Mouse (Mus musculus) gastrocnemius, postnatal 4 days (tissue): ENCODE data around the gene Rapgef2. TPM values are rescaled to one million over a fixed set of nuclear protein-coding genes. Genes with fewer than 3 reads are reported as not detected.
A peak's percentile ranks its signal among the peaks of the same experiment; 100 is the strongest.
"Not testable (repeated sequence)": the region's sequence is repeated elsewhere in the genome, so short reads cannot be mapped to it uniquely, and the experiment has no call there.

ENCODE experiments used
- DNase-seq, 2 experiments: peaks; one replicate each; pipeline ENCODE4 v3.0.0; 2021 to 2022; ENCODE audit warnings: low spot score in 2 of 2, mixed read lengths in 2 of 2
- total RNA-seq, 2 experiments: library from RNA; stranded (reverse); gene quantifications; 2 replicates each; pipeline ENCODE4 v1.2.3; 2021

Rapgef2 gene
- total RNA-seq, 2 experiments from 2014 or later, result 33.8 to 37.3 TPM

DNA sequence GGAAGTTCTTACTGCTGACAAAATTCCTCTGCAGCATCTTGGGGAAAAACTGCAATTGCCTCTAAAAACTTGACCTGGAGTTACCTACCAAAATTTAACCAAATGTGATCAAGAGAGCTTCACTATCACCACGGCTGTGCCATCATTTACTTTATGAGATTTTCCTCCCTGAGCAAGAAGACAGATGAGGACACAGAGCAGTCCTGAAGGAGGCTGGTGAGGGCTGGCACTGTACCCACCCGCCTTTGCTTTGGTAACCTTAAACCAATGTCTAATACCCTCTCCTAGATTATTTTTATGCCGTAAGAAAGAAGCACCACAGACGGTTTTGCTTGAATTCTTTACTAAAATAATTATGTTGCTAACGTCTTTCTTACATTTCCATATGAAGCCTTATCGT lies 112.1 kb downstream of the Rapgef2 start:
- DNase-seq, result no peak

DNA sequence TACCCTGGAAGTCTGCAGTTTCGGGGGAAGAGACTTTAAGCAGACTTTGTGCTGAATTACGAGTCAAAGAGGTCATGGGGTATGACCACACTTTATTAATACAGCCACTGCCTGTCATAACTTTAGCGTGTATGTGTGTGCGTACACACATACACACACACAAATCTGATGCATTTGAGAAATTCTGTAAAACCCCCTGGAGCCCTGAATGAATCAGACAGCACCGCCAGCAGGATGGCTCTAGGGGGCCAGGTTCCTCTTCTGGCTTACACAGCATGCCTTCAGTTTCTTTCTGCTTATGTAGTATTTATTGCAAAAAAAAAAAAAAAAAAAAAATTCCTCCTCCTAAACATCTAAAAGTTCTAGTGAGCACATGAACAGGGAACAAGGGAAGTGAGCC lies 113.0 kb downstream of the Rapgef2 start:
- no peak for DNase-seq

DNA sequence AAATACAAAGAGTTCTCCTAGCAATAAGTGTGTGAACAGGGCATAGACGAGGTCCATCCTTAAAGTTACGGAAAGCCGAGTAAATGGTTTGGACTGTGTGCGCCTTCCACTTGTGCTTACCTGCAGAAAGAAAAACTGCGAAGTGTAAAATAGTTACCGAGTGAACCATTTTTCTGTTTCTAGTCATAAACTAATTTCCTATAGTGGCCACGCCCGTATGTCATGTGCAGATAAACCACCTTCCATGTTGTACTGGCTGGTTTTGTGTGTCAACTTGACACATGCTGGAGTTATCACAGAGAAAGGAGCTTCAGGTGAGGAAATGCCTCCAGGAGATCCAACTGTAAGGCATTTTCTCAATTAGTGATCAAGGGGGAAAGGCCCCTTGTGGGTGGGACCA lies 115.2 kb downstream of the Rapgef2 start:
- not testable (repeated sequence) for DNase-seq

DNA sequence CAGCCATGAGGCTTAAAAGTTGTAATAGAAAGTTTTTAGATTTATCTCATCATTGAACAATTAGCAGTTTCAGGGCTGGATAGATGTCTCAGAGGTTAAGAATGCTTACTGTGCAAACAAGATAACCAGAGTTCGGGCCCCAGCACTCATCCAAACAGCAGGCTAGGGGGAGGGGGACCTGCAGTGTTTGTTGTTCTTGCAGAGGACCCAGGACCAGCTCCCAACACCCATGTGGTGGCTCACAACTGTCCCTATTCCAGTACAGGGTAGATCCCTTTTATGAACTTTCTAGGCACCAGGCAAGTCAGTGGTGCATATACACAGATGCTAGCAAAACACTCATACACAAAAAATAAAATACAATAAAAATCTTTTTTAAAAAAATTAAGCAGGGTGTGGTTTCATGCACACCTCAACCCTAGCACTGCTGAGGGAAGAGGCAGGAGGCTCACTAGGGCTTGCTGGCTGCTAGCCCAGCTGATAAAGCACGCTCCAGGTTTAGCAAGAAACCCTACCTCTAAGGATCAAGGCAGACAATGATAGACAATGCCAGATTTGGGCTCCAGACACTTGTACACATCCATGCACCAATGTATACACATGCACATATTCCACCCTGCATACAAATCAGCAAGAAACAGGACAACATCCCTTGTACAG lies 118.0 kb downstream of the Rapgef2 start:
- DNase-seq, result no peak

DNA sequence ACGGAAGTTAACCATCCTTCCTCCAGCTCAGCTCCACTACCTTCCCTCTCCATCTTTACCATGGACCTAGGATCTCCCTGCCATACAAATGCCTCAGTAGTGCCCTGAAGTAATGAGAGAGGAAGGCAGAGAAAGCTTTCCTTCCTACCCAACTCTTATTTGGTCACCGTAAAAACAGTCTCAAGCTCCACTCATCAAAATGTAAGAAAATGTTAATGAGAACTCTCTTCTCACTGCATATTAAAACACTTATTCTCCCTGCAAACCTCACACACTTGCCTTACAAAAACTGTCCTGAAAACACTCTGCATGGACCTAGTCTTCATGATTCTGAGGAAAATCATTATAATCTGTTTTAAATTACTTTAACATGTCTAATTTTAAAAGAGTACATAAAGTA lies 118.7 kb downstream of the Rapgef2 start:
- DNase-seq, result no peak

DNA sequence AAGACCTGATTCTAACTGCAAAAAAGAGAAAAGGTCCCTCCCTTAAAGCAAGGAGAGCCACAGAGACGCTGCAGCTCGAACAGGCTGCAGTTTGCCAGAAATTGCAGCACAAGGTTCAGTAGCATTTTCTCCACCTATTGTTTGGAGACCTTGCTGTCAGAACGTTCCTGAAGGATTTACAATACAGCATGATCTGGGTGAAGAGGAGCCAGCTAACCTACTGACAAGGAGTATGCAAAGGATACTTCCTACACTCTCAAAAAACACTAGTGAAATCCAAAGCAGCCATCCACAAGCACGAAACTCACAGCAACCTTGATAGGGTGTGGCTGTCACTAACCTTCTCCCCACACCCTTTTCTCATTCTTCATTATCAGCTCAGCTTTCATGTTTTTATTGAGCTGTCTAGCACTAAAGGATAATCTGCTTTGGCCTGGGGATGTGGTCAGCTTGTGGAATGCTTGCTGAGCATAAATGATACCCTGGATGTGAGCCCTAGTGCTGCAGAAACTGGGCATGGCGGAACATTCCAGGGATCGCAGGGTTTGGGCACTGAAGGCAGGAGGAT lies 124.4 kb downstream of the Rapgef2 start:
- no peak for DNase-seq

DNA sequence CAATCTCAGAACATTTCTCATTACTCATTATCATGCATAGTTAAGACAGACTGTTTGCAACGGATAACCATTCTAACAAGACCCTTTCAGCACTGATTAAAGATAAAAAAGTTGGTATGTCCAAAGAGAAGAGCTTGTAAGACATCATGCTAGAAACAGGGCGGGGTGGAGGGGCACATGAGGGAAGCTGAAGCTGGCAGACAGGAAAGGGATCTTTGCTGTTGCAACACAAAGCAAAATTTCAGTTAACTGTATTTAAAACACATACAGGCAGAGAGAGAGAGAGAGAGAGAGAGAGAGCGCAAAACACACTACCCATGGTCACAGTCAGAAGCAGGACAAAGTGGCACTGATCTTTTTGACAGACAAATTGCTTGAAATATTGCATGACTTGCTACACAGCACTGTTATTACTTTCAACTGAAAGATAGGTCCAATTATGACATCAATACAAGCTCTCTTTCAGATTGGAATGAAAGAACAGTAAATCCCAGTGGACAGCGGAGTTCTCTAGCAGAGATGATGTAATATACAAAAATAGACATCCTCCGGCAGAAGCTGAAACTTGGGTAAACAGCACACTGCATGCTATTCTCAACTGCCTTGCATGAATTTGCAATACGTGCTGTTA lies 125.1 kb downstream of the Rapgef2 start:
- no peak for DNase-seq

DNA sequence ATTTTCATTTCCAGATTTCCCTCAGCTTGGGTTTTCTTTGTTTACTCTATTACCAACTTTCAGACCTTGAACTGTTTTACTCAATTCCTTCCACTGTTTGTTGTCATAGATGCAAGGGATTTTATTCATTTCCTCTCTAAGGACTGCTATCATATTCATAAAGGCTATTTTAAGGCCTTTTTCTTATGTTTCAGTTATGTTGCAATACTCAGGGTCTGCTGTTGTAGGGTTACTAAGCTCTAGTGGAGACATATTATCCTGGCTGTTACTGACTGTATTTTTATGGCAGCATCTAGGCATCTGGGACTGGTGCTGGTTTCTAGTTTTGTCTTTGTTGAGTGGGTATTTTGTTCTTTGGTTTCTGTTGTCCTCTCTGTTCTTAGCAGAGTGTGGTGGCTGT lies 128.1 kb downstream of the Rapgef2 start:
- no peak for DNase-seq

DNA sequence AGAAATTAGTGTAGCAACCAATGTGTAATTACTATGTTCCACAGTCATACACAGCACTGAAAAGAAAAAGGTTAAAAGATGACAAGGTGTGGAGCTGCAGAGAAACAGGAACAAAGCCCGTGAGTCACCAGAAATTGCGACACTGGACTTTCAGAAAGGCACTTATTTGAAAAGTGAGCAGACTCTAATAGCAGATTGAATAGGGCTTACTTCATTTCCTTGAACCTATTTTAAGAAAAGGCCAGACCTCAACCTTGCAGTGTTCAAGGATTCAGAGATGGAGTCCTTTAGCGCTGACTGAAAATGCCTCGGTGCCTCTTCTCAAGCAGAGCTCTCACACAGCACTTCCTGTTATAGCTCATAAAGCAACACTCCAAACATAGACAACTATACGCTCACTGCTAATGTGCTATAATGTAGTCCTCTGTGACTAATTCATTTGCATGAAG lies 133.3 kb downstream of the Rapgef2 start:
- no peak for DNase-seq

DNA sequence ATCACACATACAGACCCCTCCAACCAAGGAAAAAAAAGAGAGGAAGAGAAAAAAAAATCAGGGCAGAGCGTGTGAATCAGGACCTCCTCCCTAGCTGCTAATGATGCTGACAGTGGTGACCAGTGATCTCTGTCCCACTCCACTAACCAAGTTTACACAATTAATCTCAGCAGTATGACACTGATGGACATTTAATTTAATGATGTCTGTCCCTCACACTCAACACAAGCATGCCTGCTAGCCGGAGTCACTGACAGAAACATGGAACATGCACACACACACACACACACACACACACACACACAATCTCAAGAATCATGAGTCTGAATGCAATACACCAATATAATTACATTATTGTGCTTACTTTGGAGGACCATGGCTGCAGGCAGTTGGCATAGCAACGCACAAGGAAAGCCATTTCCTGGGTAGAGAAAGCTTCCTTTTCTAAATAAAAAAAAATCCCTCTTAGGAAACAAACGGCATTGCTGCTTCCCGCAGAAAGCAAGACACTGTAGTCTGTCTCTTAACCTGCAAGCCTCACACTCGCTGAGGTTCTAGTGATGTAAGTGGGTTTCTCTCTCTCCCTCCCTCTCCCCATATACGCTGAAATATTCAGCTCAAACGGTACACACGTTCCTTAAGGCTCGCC lies 140.8 kb downstream of the Rapgef2 start:
- no peak for DNase-seq

DNA sequence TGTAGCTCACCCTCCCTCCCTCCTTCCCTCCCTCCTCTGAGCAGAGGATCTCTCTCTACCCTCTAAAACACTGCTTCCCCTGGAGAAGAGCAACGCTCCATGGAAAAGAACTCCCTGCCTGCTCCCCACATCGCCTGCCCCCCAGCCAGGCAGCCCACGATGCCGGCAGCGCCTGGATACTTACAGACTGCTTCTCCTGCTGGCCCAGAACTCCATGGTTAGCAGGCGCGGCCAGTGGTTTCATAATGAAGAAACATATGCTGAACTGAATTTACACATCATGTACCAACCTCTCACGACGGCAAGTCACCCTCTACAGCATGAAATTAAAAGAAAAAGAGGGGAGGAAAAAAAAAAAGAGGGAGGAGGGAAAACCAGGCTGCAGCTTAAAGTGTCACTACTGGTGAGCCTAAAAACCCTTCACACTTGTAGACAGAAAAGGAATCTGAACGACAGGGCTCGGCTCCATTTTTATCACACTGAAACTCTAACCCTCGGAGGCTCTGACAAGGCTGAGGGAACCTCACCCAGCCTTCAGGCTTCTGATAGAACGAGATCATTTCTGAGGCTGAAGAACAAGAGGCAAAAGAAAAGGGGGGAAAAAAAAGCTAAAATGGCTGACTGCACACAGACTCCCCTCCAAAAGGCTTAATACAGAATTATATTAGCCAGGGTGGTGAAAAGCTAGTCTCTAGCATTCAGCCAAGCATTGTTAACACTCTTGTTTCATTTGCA lies 141.5 kb downstream of the Rapgef2 start:
- peak in 1 of 2 experiments; percentile 20 for DNase-seq

DNA sequence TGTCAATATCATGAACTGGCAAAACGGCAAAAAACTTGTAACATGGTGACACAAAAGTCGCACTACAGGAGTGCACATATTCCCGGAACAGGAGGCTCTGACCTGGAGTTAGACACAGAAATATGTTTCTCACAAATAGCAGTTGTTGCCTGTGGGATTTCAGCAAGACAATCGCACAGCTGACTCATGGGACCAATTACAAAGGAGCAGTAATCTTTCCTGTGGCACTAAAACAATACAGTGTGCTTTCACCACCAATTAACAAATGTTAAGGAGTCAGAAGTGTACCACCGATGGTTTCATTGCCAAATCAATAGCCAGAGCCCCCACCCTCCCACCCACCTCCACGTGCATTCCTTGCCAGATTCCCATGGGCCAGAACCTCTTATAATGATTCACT lies 142.2 kb downstream of the Rapgef2 start:
- DNase-seq, result no peak

DNA sequence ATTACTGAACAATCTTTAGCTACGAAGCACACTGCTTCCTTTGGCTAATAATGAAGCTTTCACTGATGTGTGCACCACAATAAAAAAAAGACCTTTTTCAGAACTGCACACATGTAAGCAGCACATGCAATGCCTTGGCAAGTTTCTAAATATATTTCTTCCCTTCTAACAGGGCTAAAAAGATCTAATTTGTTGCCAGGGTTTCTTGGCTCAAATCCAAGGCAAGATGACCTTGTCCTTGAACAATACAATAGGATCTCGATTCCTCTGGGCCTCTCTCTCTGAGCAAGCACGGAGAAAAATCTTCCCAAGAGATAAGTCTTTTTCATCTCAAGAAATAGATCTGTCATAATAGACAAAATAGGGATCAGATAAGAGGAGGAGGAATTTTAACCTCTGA lies 147.1 kb downstream of the Rapgef2 start:
- no peak for DNase-seq

DNA sequence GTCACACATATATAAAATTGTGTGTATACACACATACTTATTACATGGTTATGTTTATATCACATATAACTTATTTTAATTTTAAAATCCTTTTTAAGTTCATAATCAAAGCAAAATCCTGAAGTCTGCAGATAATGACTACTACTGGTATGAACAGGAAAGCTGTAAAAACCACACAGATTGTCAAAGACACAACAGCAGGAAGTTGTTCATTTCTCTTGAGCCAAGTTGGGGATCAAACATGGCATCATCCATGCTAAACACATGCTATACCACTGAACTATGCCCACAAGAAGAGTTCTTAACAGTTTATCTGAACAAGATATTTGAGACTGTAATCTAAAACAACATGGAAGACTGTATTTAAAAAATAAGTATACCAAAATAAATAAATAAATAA lies 147.7 kb downstream of the Rapgef2 start:
- no peak for DNase-seq

DNA sequence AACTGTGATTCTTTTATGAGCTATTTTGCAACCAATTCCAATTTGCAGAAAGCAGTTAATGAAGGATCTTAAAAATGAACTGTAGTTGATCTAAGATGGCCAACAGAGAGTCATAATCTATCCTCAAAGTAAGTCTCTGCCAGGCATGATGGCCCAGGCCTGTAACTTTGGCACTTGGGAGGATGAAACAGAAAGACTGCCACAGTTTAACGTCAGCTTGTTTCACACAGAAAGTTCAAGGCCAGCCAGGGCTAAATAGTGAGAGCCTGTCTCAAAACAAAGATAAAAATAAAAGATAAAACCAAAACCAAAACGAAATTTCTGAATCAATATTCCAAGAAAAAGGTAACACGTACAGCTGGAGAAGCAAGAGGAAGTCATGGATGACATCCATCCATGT lies 155.3 kb downstream of the Rapgef2 start:
- DNase-seq, result no peak

DNA sequence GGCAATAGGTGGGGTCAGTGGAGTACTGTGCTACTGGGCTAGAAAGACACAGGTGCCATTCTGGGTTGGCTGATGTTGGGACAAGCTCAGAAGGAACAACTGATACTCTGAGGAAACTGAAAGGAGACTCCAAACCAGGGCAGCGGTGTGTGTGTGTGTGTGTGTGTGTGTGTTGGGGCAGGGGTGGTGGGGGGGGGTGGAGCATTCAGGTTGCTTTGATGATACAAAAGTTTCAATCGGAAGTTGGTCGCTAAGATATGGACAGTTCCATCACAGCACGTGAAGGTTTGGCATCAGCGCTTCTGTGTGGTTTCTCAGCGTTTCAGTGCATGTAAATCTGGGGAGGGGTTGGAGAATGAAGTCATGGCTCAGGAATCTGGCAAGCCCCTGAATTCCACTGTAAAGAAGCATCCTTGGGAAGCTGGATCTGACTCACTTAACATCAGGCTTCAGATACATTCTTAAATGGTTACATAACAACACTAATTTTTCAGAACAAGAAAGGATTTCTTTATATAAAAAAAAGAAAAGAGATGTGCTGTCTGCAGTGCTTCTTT lies 157.2 kb downstream of the Rapgef2 start:
- DNase-seq, result no peak

DNA sequence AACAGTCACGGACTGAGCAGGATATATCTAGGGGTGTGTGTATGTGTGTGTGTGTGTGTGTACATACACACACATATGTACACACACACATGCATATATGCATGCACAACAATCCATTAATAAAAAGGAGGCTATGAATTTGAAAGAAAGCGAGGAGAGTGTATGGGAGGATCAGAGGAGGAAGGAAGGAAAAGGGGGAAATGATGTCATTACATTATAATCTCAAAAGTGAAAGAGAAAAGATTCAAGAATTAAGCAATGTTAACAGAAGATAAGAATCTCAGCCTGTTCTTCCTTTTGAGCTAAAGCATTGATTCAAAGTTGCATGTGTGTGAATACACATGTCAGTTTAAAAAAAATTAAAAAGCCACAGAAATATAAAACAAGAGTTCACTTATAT lies 158.5 kb downstream of the Rapgef2 start:
- DNase-seq, result no peak

DNA sequence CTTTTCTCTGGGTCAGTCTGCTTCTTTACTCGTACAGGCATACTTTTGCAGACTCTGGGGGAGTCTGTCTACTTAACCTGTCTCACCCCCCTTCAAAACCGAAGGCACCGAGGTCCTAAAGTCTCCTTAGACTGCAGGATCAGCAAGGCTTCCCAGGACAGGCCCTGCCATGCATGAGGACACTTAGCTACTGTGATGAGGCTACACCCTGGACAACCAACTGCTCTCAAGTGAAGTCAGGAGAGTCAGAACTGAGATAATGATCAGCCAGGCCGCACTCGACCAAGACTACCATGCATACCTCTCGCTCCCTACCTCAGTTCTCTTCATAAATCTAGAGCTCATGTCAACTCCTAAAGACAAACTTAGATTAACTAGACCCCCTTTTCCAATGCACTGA lies 159.5 kb downstream of the Rapgef2 start:
- DNase-seq, result no peak

DNA sequence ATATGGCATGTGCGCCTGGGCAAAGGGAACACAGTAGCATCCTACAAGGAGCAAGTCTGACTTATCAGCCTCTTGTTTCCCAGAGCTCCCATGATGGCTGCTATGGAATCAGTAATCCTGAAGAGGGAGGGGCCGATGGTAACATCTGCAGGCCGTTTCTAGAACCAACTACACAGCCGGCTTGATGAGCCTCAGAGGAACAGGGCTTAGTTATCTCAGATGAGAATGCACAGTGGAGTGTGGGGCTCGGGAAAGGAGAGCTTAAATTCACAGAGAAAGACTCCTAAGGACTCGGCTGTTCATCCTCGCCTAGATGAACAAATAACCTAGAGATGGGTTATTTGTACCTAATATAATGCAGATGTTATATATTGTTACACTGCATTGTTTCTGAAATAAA lies 164.9 kb downstream of the Rapgef2 start:
- no peak for DNase-seq

DNA sequence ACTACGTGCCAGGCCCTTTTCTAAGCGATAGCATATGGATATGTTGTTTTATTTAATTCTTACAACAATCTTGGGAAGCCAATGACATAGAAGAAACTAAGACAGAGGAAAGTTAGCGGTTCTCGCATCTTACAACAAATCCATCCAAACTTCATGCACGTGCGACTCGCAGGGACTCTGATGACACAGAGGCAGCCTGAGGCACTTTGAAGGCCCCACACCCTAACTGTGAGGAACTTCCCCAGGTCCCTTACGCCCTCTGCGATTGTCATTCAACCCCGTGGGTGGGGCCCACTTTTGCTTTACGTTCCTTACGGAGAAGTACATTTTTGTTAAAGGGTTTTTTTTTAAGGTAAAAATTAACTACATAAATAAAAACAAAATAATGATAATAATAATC lies 166.3 kb downstream of the Rapgef2 start:
- DNase-seq, result no peak

DNA sequence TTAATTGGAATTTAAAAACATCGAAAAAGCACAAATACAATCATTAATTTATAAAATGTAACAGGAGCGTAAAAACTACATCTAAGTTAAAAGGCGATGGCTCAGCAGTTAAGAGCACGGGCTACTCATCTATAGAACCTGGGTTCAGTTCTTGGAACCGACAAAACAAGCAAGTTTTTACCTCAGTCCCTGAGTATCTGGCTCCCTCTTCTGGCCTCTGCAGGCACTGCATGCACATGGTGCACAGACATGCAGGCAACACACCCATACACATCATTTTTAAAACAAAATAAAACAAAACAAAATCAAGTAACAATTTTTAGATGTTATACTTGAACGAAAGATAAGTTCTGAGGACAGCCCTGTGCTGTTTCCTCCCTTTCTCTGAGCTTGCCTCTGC lies 176.2 kb downstream of the Rapgef2 start:
- DNase-seq, result no peak
